Mouse (Mus musculus): ENCODE results near the gene Ms4a15. TPM values are rescaled to one million over a fixed set of nuclear protein-coding genes. Genes with fewer than 3 reads are reported as not detected.

Ms4a15 gene
- polyA plus RNA-seq, 1 experiment from 2014 or later = not detected

GRCm38 (mm10) chr19:10980210-10980609 lies 12.8 kb downstream of the Ms4a15 start:
- Histone ChIP-seq H3K27me3 (no peaks in the 10 kb centered on the region), H3K4me1 (peaks cover 12% of the 10 kb centered on the region), H3K9ac (no peak overlapping the region), H3K4me3 (replicated peaks) (no peak overlapping the region), H3K36me3 (no peaks in the 10 kb centered on the region), H3K4me2 (no peak overlapping the region), H3K27ac (no peak overlapping the region), H3K9me3 (replicated peaks) (no peaks in the 10 kb centered on the region)
- no peak for ATAC-seq (replicated peaks; ENCODE audit: low FRiP score)
- 89% methylated on average over 5 of the region's 5 CpGs for WGBS

GRCm38 (mm10) chr19:10979184-10980168 lies 13.6 kb downstream of the Ms4a15 start:
- H3K4me3 ChIP-seq (replicated peaks) = no peak overlapping the region
- H3K4me2 ChIP-seq = peak overlapping the region; percentile 43
- H3K4me1 ChIP-seq = peaks cover 14% of the 10 kb centered on the region
- H3K9ac ChIP-seq = no peak overlapping the region
- H3K27ac ChIP-seq = no peak overlapping the region
- H3K9me3 ChIP-seq (replicated peaks) = no peaks in the 10 kb centered on the region
- H3K36me3 ChIP-seq = no peaks in the 10 kb centered on the region
- WGBS = 15% methylated on average over 18 of the region's 18 CpGs
- peak; percentile 24 for ATAC-seq (replicated peaks; ENCODE audit: low FRiP score)
- no peaks in the 10 kb centered on the region for H3K27me3 ChIP-seq

GRCm38 (mm10) chr19:10976318-10976717 lies 16.7 kb downstream of the Ms4a15 start:
- Histone ChIP-seq H3K9me3 (replicated peaks) (no peaks in the 10 kb centered on the region), H3K4me3 (replicated peaks) (no peak overlapping the region), H3K27me3 (no peaks in the 10 kb centered on the region), H3K4me2 (no peak overlapping the region), H3K9ac (no peak overlapping the region), H3K27ac (no peak overlapping the region), H3K4me1 (peaks cover 28% of the 10 kb centered on the region), H3K36me3 (no peaks in the 10 kb centered on the region)
- whole genome bisulfite sequencing = 48% methylated on average over 4 of the region's 4 CpGs
- ATAC-seq (replicated peaks; ENCODE audit: low FRiP score) = no peak

GRCm38 (mm10) chr19:10975187-10975586 lies 17.9 kb downstream of the Ms4a15 start:
- no peak overlapping the region for H3K4me2 ChIP-seq
- H3K4me1 ChIP-seq = peaks cover 28% of the 10 kb centered on the region
- no peaks in the 10 kb centered on the region for H3K27me3 ChIP-seq
- no peak overlapping the region for H3K4me3 ChIP-seq (replicated peaks)
- H3K27ac ChIP-seq = no peak overlapping the region
- no peak for ATAC-seq (replicated peaks; ENCODE audit: low FRiP score)
- no peak overlapping the region for H3K9ac ChIP-seq
- 82% methylated on average over 2 of the region's 2 CpGs for WGBS
- H3K36me3 ChIP-seq = no peaks in the 10 kb centered on the region
- no peaks in the 10 kb centered on the region for H3K9me3 ChIP-seq (replicated peaks)

GRCm38 (mm10) chr19:10974238-10974865 lies 18.7 kb downstream of the Ms4a15 start, which contains the start of gene Ms4a10:
Gene Ms4a10 (minus strand): TSS chr19:10974670.
- ATAC-seq (replicated peaks; ENCODE audit: low FRiP score) = no peak; the same call in 1 of the 2 replicates
- no peaks in the 10 kb centered on the region for H3K27me3 ChIP-seq
- no peak within 1 kb of the TSS for H3K9ac ChIP-seq
- H3K27ac ChIP-seq = peak within 1 kb of the TSS; percentile 60; the same call in 1 of the 2 replicates
- H3K4me3 ChIP-seq (replicated peaks) = no peak within 1 kb of the TSS
- H3K9me3 ChIP-seq (replicated peaks) = no peaks in the 10 kb centered on the region
- H3K36me3 ChIP-seq = no peaks in the 10 kb centered on the region
- 24% methylated on average over 4 of the region's 4 CpGs for WGBS
- no peak within 1 kb of the TSS for H3K4me2 ChIP-seq
- peaks cover 21% of the 10 kb centered on the region for H3K4me1 ChIP-seq

- Histone ChIP-seq H3K4me1 (peaks cover 16% of the 10 kb centered on the region), H3K4me3 (replicated peaks) (no peak overlapping the region), H3K4me2 (no peak overlapping the region), H3K27me3 (no peaks in the 10 kb centered on the region), H3K27ac (0 out of 2 replicates have a peak overlapping the region, but pooled peaks have one; percentile 60), H3K9me3 (replicated peaks) (no peaks in the 10 kb centered on the region), H3K36me3 (no peaks in the 10 kb centered on the region), H3K9ac (no peak overlapping the region)
- 15% methylated on average over 2 of the region's 2 CpGs for WGBS
- peak; percentile 86 for ATAC-seq (replicated peaks; ENCODE audit: low FRiP score)
These were observed 19.9 kb downstream of the Ms4a15 start for GRCm38 (mm10) chr19:10973187-10973586.

- Histone ChIP-seq H3K4me3 (replicated peaks) (no peak overlapping the region), H3K27ac (no peak overlapping the region), H3K9me3 (replicated peaks) (no peaks in the 10 kb centered on the region), H3K27me3 (no peaks in the 10 kb centered on the region), H3K9ac (no peak overlapping the region), H3K36me3 (no peaks in the 10 kb centered on the region), H3K4me1 (peaks cover 16% of the 10 kb centered on the region), H3K4me2 (no peak overlapping the region)
- ATAC-seq (replicated peaks; ENCODE audit: low FRiP score) = no peak
- 77% methylated on average over 3 of the region's 3 CpGs for WGBS
These were observed 20.4 kb downstream of the Ms4a15 start for GRCm38 (mm10) chr19:10972660-10973059.

- peaks cover 16% of the 10 kb centered on the region for H3K4me1 ChIP-seq
- H3K4me3 ChIP-seq (replicated peaks) = no peak overlapping the region
- no peaks in the 10 kb centered on the region for H3K27me3 ChIP-seq
- H3K27ac ChIP-seq = no peak overlapping the region
- no peak for ATAC-seq (replicated peaks; ENCODE audit: low FRiP score)
- no peaks in the 10 kb centered on the region for H3K36me3 ChIP-seq
- 79% methylated on average over 3 of the region's 3 CpGs for WGBS
- no peak overlapping the region for H3K4me2 ChIP-seq
- no peaks in the 10 kb centered on the region for H3K9me3 ChIP-seq (replicated peaks)
- H3K9ac ChIP-seq = no peak overlapping the region
These were observed 22.6 kb downstream of the Ms4a15 start for GRCm38 (mm10) chr19:10970457-10970856.

GRCm38 (mm10) chr19:10968578-10968977 lies 24.5 kb downstream of the Ms4a15 start:
- Histone ChIP-seq H3K4me2 (no peak overlapping the region), H3K4me1 (peaks cover 5% of the 10 kb centered on the region), H3K9ac (no peak overlapping the region), H3K27ac (no peak overlapping the region), H3K27me3 (no peaks in the 10 kb centered on the region), H3K4me3 (replicated peaks) (no peak overlapping the region), H3K9me3 (replicated peaks) (no peaks in the 10 kb centered on the region), H3K36me3 (no peaks in the 10 kb centered on the region)
- 86% methylated on average over 7 of the region's 7 CpGs for WGBS
- ATAC-seq (replicated peaks; ENCODE audit: low FRiP score) = no peak

- H3K4me2 ChIP-seq = no peak overlapping the region
- ATAC-seq (replicated peaks; ENCODE audit: low FRiP score) = no peak
- no peak overlapping the region for H3K9ac ChIP-seq
- H3K4me1 ChIP-seq = no peaks in the 10 kb centered on the region
- H3K36me3 ChIP-seq = no peaks in the 10 kb centered on the region
- H3K27ac ChIP-seq = no peak overlapping the region
- H3K27me3 ChIP-seq = peaks cover 3% of the 10 kb centered on the region; the same call in 1 of the 2 replicates
- 86% methylated on average over 7 of the region's 7 CpGs for WGBS
- H3K9me3 ChIP-seq (replicated peaks) = no peaks in the 10 kb centered on the region
- H3K4me3 ChIP-seq (replicated peaks) = no peak overlapping the region
These were observed 27.3 kb downstream of the Ms4a15 start for GRCm38 (mm10) chr19:10965721-10966120.

- no peak for ATAC-seq (replicated peaks; ENCODE audit: low FRiP score)
- peaks cover 18% of the 10 kb centered on the region; the same call in 1 of the 2 replicates for H3K27me3 ChIP-seq
- no peaks in the 10 kb centered on the region for H3K36me3 ChIP-seq
- no peak overlapping the region for H3K27ac ChIP-seq
- H3K4me2 ChIP-seq = no peak overlapping the region
- H3K9me3 ChIP-seq (replicated peaks) = no peaks in the 10 kb centered on the region
- no peak overlapping the region for H3K4me3 ChIP-seq (replicated peaks)
- 49% methylated on average over 12 of the region's 12 CpGs for WGBS
- H3K9ac ChIP-seq = no peak overlapping the region
- H3K4me1 ChIP-seq = no peaks in the 10 kb centered on the region
These were observed 33.1 kb downstream of the Ms4a15 start for GRCm38 (mm10) chr19:10959978-10960346.
